In genomic region chr1:178336777-178337481, GRCm38 (mm10) we compare ENCODE assay signal across 8 mouse cellular contexts. TPM values are rescaled to one million over a fixed set of nuclear protein-coding genes. Genes with fewer than 3 reads are reported as not detected.
A peak's percentile ranks its signal among the peaks of the same experiment; 100 is the strongest.
DNase-seq lines count a peak whose midpoint lies in the region; ATAC-seq lines count a peak whose summit lies in the region.

No protein-coding gene starts in this region.

- H3K4me1 ChIP-seq in embryonic facial prominence, embryonic 14.5 days (ENCODE audit: control insufficient read depth, insufficient read depth, low read length), result no peaks in the 10 kb centered on the region
- H3K4me1 ChIP-seq in hindbrain, embryonic 13.5 days (replicated peaks), result peaks cover 29% of the 10 kb centered on the region
- H3K4me1 ChIP-seq in liver, embryonic 16.5 days (ENCODE audit: control insufficient read depth, low read depth, low read length), result peaks cover 20% of the 10 kb centered on the region
- H3K4me1 ChIP-seq in neural tube, embryonic 11.5 days (ENCODE audit: control insufficient read depth, insufficient read depth, low read length), result peaks cover 15% of the 10 kb centered on the region

- peak overlapping the region; percentile 100 for H3K9ac ChIP-seq in embryonic facial prominence, embryonic 14.5 days (ENCODE audit: low read depth, low read length)
- H3K9ac ChIP-seq in hindbrain, embryonic 13.5 days, result peak overlapping the region; percentile 100
- H3K9ac ChIP-seq in liver, embryonic 16.5 days (ENCODE audit: low read depth, low read length), result peak overlapping the region; percentile 99
- peak overlapping the region; percentile 100 for H3K9ac ChIP-seq in neural tube, embryonic 11.5 days (ENCODE audit: low read length)

- H3K4me3 ChIP-seq in embryonic facial prominence, embryonic 14.5 days (ENCODE audit: low read depth, low read length), result peak overlapping the region; percentile 100
- peak overlapping the region; percentile 100 for H3K4me3 ChIP-seq in hindbrain, embryonic 13.5 days
- peak overlapping the region; percentile 98 for H3K4me3 ChIP-seq in liver, embryonic 16.5 days (ENCODE audit: low read depth, low read length)
- H3K4me3 ChIP-seq in neural tube, embryonic 11.5 days (ENCODE audit: low read depth, low read length), result peak overlapping the region; percentile 100

- peak; percentile 38 for DNase-seq in embryo, embryonic 10 days (ENCODE audit: low spot score)
- no peak for DNase-seq in embryo, embryonic 9.5 days (ENCODE audit: extremely low spot score)
- DNase-seq in CD8-positive naive resting alpha-beta T cell, adult 2 months (ENCODE audit: low read depth in 2 of 2, low spot score in 2 of 2), result peak; percentile 55 to 64
- DNase-seq in embryonic facial prominence, embryonic 14.5 days (ENCODE audit: low spot score), result no peak
- DNase-seq in neural tube, embryonic 11.5 days (ENCODE audit: low spot score), result no peak
- peak; percentile 64 for DNase-seq in thymus, postnatal 0 days (ENCODE audit: low spot score)

- H3K36me3 ChIP-seq in embryonic facial prominence, embryonic 14.5 days (ENCODE audit: control insufficient read depth, insufficient read depth, low read length), result peaks cover 39% of the 10 kb centered on the region
- peaks cover 18% of the 10 kb centered on the region for H3K36me3 ChIP-seq in hindbrain, embryonic 13.5 days
- peaks cover 28% of the 10 kb centered on the region for H3K36me3 ChIP-seq in liver, embryonic 16.5 days (ENCODE audit: control insufficient read depth, insufficient read depth)
- peaks cover 15% of the 10 kb centered on the region for H3K36me3 ChIP-seq in neural tube, embryonic 11.5 days (ENCODE audit: control insufficient read depth, insufficient read depth, low read length)

- H3K4me2 ChIP-seq in embryonic facial prominence, embryonic 14.5 days (ENCODE audit: low read depth, low read length), result peak overlapping the region; percentile 72; the same call in 1 of the 2 replicates
- peak overlapping the region; percentile 34 for H3K4me2 ChIP-seq in hindbrain, embryonic 13.5 days
- H3K4me2 ChIP-seq in liver, embryonic 16.5 days (ENCODE audit: low read depth, low read length), result peak overlapping the region; percentile 78
- peak overlapping the region; percentile 43; the same call in 1 of the 2 replicates for H3K4me2 ChIP-seq in neural tube, embryonic 11.5 days (ENCODE audit: low read depth)

- peak; percentile 46 for ATAC-seq in embryonic facial prominence, embryonic 14.5 days (ENCODE audit: low read depth)
- ATAC-seq in hindbrain, embryonic 13.5 days (ENCODE audit: low FRiP score), result peak; percentile 55
- peak; percentile 43 for ATAC-seq in liver, embryonic 16.5 days (ENCODE audit: low read depth)
- ATAC-seq in neural tube, embryonic 11.5 days (ENCODE audit: insufficient read depth, low FRiP score, low TSS enrichment), result peak; percentile 69

- no peaks in the 10 kb centered on the region for H3K9me3 ChIP-seq in embryonic facial prominence, embryonic 14.5 days (ENCODE audit: control insufficient read depth, low read length)
- H3K9me3 ChIP-seq in hindbrain, embryonic 13.5 days, result no peaks in the 10 kb centered on the region
- no peaks in the 10 kb centered on the region for H3K9me3 ChIP-seq in liver, embryonic 16.5 days (replicated peaks; ENCODE audit: control insufficient read depth, low read length)
- H3K9me3 ChIP-seq in neural tube, embryonic 11.5 days (ENCODE audit: control insufficient read depth, low read length), result no peaks in the 10 kb centered on the region

- under 1% methylated on average over 43 of the region's 89 CpGs for WGBS in embryonic facial prominence, embryonic 14.5 days
- under 1% methylated on average over 74 of the region's 89 CpGs for WGBS in hindbrain, embryonic 13.5 days
- WGBS in liver, embryonic 16.5 days (ENCODE audit: insufficient replicate concordance), result under 1% methylated on average over 85 of the region's 89 CpGs
- under 1% methylated on average over 82 of the region's 89 CpGs for WGBS in neural tube, embryonic 11.5 days

- peak overlapping the region; percentile 100 for H3K27ac ChIP-seq in embryonic facial prominence, embryonic 14.5 days (replicated peaks; ENCODE audit: low read depth, low read length)
- peak overlapping the region; percentile 100 for H3K27ac ChIP-seq in hindbrain, embryonic 13.5 days
- peak overlapping the region; percentile 99 for H3K27ac ChIP-seq in liver, embryonic 16.5 days (ENCODE audit: low read length)
- peak overlapping the region; percentile 99 for H3K27ac ChIP-seq in neural tube, embryonic 11.5 days (ENCODE audit: low read depth, low read length)

- H3K27me3 ChIP-seq in embryonic facial prominence, embryonic 14.5 days (replicated peaks; ENCODE audit: control insufficient read depth, insufficient read depth, low read length), result no peaks in the 10 kb centered on the region
- H3K27me3 ChIP-seq in hindbrain, embryonic 13.5 days, result no peaks in the 10 kb centered on the region
- H3K27me3 ChIP-seq in liver, embryonic 16.5 days (ENCODE audit: control insufficient read depth, insufficient read depth, low read depth, low read length), result no peaks in the 10 kb centered on the region
- no peaks in the 10 kb centered on the region for H3K27me3 ChIP-seq in neural tube, embryonic 11.5 days (ENCODE audit: control insufficient read depth, insufficient read depth, low read length)

RNA-seq across cellular contexts. Expression of gene Hnrnpu, which starts 0.7 kb away (rescaled TPM):
- polyA plus RNA-seq in embryonic facial prominence, embryonic 14.5 days (2014; fragmentation: Nextera tagmentation; extraction: Ambion mirVana), result 366 and 404 TPM in 2 replicates
- polyA plus RNA-seq in hindbrain, embryonic 13.5 days (2015; fragmentation: Nextera tagmentation; extraction: Ambion mirVana), result 258 and 293 TPM in 2 replicates
- polyA plus RNA-seq in liver, embryonic 16.5 days (2015; fragmentation: Nextera tagmentation; extraction: Ambion mirVana), result 98.3 and 103 TPM in 2 replicates
- polyA plus RNA-seq in neural tube, embryonic 11.5 days (2014; fragmentation: Nextera tagmentation; extraction: Ambion mirVana), result 801 and 816 TPM in 2 replicates
- 398 and 450 TPM in 2 replicates for polyA plus RNA-seq in thymus, postnatal 0 days (2015; fragmentation: Nextera tagmentation; extraction: Ambion mirVana)

RNA-seq across cellular contexts. Expression of gene Cox20, which starts 18.0 kb away (rescaled TPM):
- polyA plus RNA-seq in embryonic facial prominence, embryonic 14.5 days (2014; fragmentation: Nextera tagmentation; extraction: Ambion mirVana), result 107 and 125 TPM in 2 replicates
- polyA plus RNA-seq in hindbrain, embryonic 13.5 days (2015; fragmentation: Nextera tagmentation; extraction: Ambion mirVana), result 146 and 152 TPM in 2 replicates
- 73.9 and 79.6 TPM in 2 replicates for polyA plus RNA-seq in liver, embryonic 16.5 days (2015; fragmentation: Nextera tagmentation; extraction: Ambion mirVana)
- 102 and 104 TPM in 2 replicates for polyA plus RNA-seq in neural tube, embryonic 11.5 days (2014; fragmentation: Nextera tagmentation; extraction: Ambion mirVana)
- 195 and 218 TPM in 2 replicates for polyA plus RNA-seq in thymus, postnatal 0 days (2015; fragmentation: Nextera tagmentation; extraction: Ambion mirVana)

Comparison
In these comparisons a context has a peak if more than half of its experiments do, and no peak if none do; other contexts are left out.
1. DNase-seq: peak in embryo, embryonic 10 days (single experiment), CD8-positive naive resting alpha-beta T cell, adult 2 months (2 of 2) and thymus, postnatal 0 days (single experiment); none in embryo, embryonic 9.5 days (single experiment), embryonic facial prominence, embryonic 14.5 days (single experiment) and neural tube, embryonic 11.5 days (single experiment).
2. Peak in every context shown above with its lines, with median percentiles within 50 percentile points of each other: ATAC-seq, H3K27ac ChIP-seq, H3K4me2 ChIP-seq, H3K4me3 ChIP-seq and H3K9ac ChIP-seq.